Mouse (Mus musculus) myocyte (in vitro differentiated cells): Measurements from ENCODE around the gene Srp14. TPM values are rescaled to one million over a fixed set of nuclear protein-coding genes. Genes with fewer than 3 reads are reported as not detected.

ENCODE experiments used
- H3K27me3 ChIP-seq: one replicate; pipeline ENCODE4 v1.6.1; 2011; ENCODE audit not compliant: control insufficient read depth, insufficient read depth, insufficient read length
- H3K36me3 ChIP-seq: one replicate; pipeline ENCODE4 v1.6.1; 2011; ENCODE audit not compliant: control insufficient read depth, insufficient read depth
- H3K4me2 ChIP-seq: one replicate; pipeline ENCODE4 v1.6.1; 2011; ENCODE audit warnings: low read depth, control low read depth
- H3K4me3 ChIP-seq: one replicate; pipeline ENCODE4 v1.5.1; 2011; ENCODE audit warnings: mild to moderate bottlenecking, control low read depth, moderate library complexity
- H3K79me2 ChIP-seq: one replicate; pipeline ENCODE4 v1.6.1; 2011; ENCODE audit not compliant: control insufficient read depth, insufficient read depth
- H3ac ChIP-seq: one replicate; pipeline ENCODE4 v1.6.1; 2011; ENCODE audit not compliant: control insufficient read depth, insufficient read length
- CEBPB ChIP-seq: IDR thresholded peaks from 2 replicates; pipeline ENCODE4 v1.6.1; 2011; ENCODE audit warnings: mild to moderate bottlenecking, moderate library complexity; ENCODE audit not compliant: poor library complexity, insufficient read depth, severe bottlenecking
- E2F4 ChIP-seq: IDR thresholded peaks from one replicate; pipeline ENCODE4 v1.6.1; 2011; ENCODE audit warnings: mild to moderate bottlenecking, control low read depth, moderate library complexity; ENCODE audit not compliant: insufficient read depth
- MAX ChIP-seq: IDR thresholded peaks from one replicate; pipeline ENCODE4 v1.6.1; 2011; ENCODE audit warnings: low read depth, mild to moderate bottlenecking, control low read depth
- MYOD1 ChIP-seq, 3 experiments: IDR thresholded peaks; one replicate each; pipeline ENCODE4 v1.6.1; 2011; ENCODE audit warnings: control low read depth in 2 of 3, low read depth in 2 of 3, mild to moderate bottlenecking in 2 of 3, moderate library complexity in 1 of 3; ENCODE audit not compliant: insufficient read length in 2 of 3, control insufficient read depth in 1 of 3
- MYOG ChIP-seq, 3 experiments: IDR thresholded peaks; one replicate each; pipeline ENCODE4 v1.6.1; 2011; ENCODE audit warnings: control low read depth in 2 of 3, low read depth in 2 of 3, mild to moderate bottlenecking in 2 of 3; ENCODE audit not compliant: insufficient read length in 2 of 3, control insufficient read depth in 1 of 3, insufficient read depth in 1 of 3
- POLR2A ChIP-seq: IDR thresholded peaks from one replicate; pipeline ENCODE4 v1.6.1; 2011; ENCODE audit warnings: low read depth, mild to moderate bottlenecking, control low read depth, moderate library complexity; ENCODE audit not compliant: insufficient read length
- POLR2AphosphoS2 ChIP-seq: IDR thresholded peaks from one replicate; pipeline ENCODE4 v1.6.1; 2011; ENCODE audit warnings: low read depth, control low read depth; ENCODE audit not compliant: insufficient read length
- REST ChIP-seq: IDR thresholded peaks from one replicate; pipeline ENCODE4 v1.6.1; 2011; ENCODE audit warnings: mild to moderate bottlenecking, control low read depth, moderate library complexity; ENCODE audit not compliant: insufficient read depth, insufficient read length
- SRF ChIP-seq: IDR thresholded peaks from one replicate; pipeline ENCODE4 v1.6.1; 2011; ENCODE audit warnings: low read depth; ENCODE audit not compliant: control insufficient read depth, insufficient read length
- TCF12 ChIP-seq: IDR thresholded peaks from one replicate; pipeline ENCODE4 v1.6.1; 2011; ENCODE audit warnings: mild to moderate bottlenecking, control low read depth; ENCODE audit not compliant: poor library complexity, insufficient read depth, severe bottlenecking
- TCF3 ChIP-seq: IDR thresholded peaks from one replicate; pipeline ENCODE4 v1.6.1; 2011; ENCODE audit warnings: low read depth, control low read depth; ENCODE audit not compliant: insufficient read length
- USF1 ChIP-seq: IDR thresholded peaks from one replicate; pipeline ENCODE4 v1.6.1; 2011; ENCODE audit warnings: low read depth, mild to moderate bottlenecking, control low read depth, moderate library complexity
- polyA plus RNA-seq: library from polyadenylated mRNA; unstranded; fragments of >200 nt; fragmentation: generic; extraction: Trizol; gene quantifications from one replicate; pipeline ENCODE4 v1.2.1, GENCODE M21; 2012; ENCODE audit warnings: missing spikeins

Gene Srp14
- polyA plus RNA-seq, 1 experiment, result 311 TPM

DNA sequence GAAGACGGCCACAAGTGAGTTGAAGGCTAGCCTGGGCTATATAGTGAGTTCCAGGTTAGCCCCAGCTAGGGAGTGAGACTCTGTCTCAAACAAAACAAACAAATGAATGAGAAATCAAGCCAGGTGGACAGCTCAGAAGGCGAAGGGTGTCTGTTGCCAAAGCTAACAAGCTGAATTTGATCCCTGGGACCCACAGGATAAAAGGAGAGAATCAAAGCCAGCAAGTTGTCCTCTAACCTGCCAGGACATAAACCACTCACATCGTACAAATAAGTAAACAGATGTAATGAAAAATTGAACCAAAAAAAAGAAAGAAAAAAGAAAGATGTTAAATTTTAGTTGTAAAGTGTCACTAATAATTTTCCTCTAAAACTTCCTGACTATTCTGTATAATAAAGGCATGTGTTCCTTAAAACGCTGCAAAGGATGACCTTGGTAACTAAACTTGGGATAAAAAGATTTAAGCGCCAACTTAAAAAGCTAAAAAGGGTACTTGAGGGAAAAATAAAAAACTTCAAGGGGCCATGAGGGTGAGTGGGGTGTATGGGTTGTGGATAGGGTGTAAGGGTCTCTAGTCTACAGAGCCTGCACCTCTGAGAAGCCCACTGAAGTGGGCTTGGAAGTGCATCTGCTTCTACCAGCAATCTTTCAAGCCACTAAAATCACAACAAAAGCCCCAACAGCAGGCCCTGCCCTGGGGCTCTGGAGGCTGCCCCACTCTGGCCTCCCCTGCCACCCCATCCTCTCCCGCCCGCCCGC, 30.4 kb upstream of the Srp14 start:
- Histone ChIP-seq H3K4me3 (no peak overlapping the region), H3K27me3 (no peaks in the 10 kb centered on the region), H3K79me2 (no peaks in the 10 kb centered on the region), H3K4me2 (peak overlapping the region; percentile 49), H3ac (no peak overlapping the region), H3K36me3 (no peaks in the 10 kb centered on the region)
- TF ChIP-seq TCF3, result no peak
- no peak for TF ChIP-seq POLR2A
- no peak for TF ChIP-seq MAX
- no peak for TF ChIP-seq E2F4
- TF ChIP-seq SRF, result no peak
- no peak for TF ChIP-seq REST
- no peak for TF ChIP-seq POLR2AphosphoS2
- no peak for TF ChIP-seq MYOG (IDR thresholded peaks at IDR 0.05; ENCODE audit: control insufficient read depth in 1 of 3, insufficient read depth in 1 of 3, insufficient read length in 2 of 3, low read depth in 2 of 3)
- TF ChIP-seq TCF12, result no peak
- no peak for TF ChIP-seq CEBPB
- no peak for TF ChIP-seq MYOD1 (IDR thresholded peaks at IDR 0.05; ENCODE audit: control insufficient read depth in 1 of 3, insufficient read length in 2 of 3, low read depth in 2 of 3)
- no peak for TF ChIP-seq USF1

- H3K27me3 ChIP-seq, result no peaks in the 10 kb centered on the region
- TF ChIP-seq USF1 (no peak), POLR2AphosphoS2 (no peak), E2F4 (no peak), MYOG (IDR thresholded peaks at IDR 0.05; ENCODE audit: control insufficient read depth in 1 of 3, insufficient read depth in 1 of 3, insufficient read length in 2 of 3, low read depth in 2 of 3) (no peak), POLR2A (no peak), REST (no peak), MAX (no peak), TCF3 (no peak), CEBPB (no peak), SRF (no peak), TCF12 (no peak), MYOD1 (IDR thresholded peaks at IDR 0.05; ENCODE audit: control insufficient read depth in 1 of 3, insufficient read length in 2 of 3, low read depth in 2 of 3) (no peak)
Observed at GRCm38 (mm10) chr2:118507126-118507525, 27.6 kb upstream of the Srp14 start.

GRCm38 (mm10) chr2:118500191-118500590, 20.7 kb upstream of the Srp14 start:
- Histone ChIP-seq H3K36me3 (no peaks in the 10 kb centered on the region), H3K27me3 (no peaks in the 10 kb centered on the region), H3ac (no peak overlapping the region), H3K79me2 (no peaks in the 10 kb centered on the region), H3K4me2 (no peak overlapping the region), H3K4me3 (no peak overlapping the region)
- TF ChIP-seq POLR2AphosphoS2 (no peak), MAX (no peak), MYOD1 (IDR thresholded peaks at IDR 0.05; ENCODE audit: control insufficient read depth in 1 of 3, insufficient read length in 2 of 3, low read depth in 2 of 3) (no peak), MYOG (IDR thresholded peaks at IDR 0.05; ENCODE audit: control insufficient read depth in 1 of 3, insufficient read depth in 1 of 3, insufficient read length in 2 of 3, low read depth in 2 of 3) (no peak), E2F4 (no peak), USF1 (no peak), POLR2A (no peak), SRF (no peak), TCF12 (no peak), TCF3 (no peak), REST (no peak), CEBPB (no peak)

More at GRCm38 (mm10) chr2:118507126-118507525, 27.6 kb upstream of the Srp14 start:
- Histone ChIP-seq H3K4me3 (no peak overlapping the region), H3ac (no peak overlapping the region), H3K79me2 (no peaks in the 10 kb centered on the region), H3K36me3 (no peaks in the 10 kb centered on the region), H3K4me2 (no peak overlapping the region)

DNA sequence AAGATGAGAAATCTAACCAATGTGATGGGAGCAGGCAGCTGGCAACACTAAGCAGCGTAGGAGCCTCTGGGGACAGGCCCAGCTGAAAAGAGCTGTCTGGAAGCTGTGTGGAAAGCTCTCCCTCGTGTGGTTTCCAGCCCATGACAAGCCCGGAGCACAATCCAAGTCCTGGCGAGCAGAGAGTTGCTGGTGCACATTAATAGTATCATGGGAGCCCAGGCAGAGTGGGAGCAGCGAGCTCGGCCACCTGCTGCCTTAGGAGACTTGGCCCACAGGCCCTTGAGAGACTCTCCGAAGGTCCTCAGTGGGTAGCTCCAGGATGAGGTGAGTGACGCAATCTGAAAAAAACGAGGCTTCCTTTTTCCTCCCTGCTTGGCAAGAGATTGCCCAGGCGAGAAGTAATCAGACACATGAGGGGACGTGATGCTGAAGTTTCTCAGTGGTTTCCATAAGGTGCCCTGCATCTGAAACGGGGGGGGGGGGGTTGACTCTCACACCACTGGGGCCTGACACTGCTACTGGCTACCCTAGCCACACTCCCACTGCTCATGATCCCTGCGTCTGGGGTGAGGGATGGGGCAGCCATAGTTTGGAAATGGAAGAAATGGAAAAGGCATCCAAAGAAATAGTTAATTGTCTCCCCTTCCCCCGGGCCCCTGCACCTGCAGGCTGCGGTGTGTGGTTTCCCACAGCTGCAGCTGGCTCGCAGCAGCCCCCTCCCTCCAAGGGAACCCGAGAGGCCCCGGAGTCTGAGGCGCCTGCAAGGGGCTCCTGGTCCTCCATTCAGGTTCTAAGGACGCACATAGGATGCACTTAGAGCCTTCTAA, 19.8 kb upstream of the Srp14 start:
- Histone ChIP-seq H3K27me3 (no peaks in the 10 kb centered on the region), H3K36me3 (no peaks in the 10 kb centered on the region), H3K4me2 (peak overlapping the region; percentile 24), H3K4me3 (no peak overlapping the region), H3ac (no peak overlapping the region), H3K79me2 (no peaks in the 10 kb centered on the region)
- TF ChIP-seq E2F4, result no peak
- TF ChIP-seq SRF, result no peak
- TF ChIP-seq REST, result no peak
- no peak for TF ChIP-seq TCF3
- TF ChIP-seq MYOD1 (IDR thresholded peaks at IDR 0.05; ENCODE audit: control insufficient read depth in 1 of 3, insufficient read length in 2 of 3, low read depth in 2 of 3), result peak in 2 of 3 experiments; percentile 6 to 14
- TF ChIP-seq TCF12, result no peak
- no peak for TF ChIP-seq MAX
- peak in 1 of 3 experiments; percentile 36 for TF ChIP-seq MYOG (IDR thresholded peaks at IDR 0.05; ENCODE audit: control insufficient read depth in 1 of 3, insufficient read depth in 1 of 3, insufficient read length in 2 of 3, low read depth in 2 of 3)
- TF ChIP-seq CEBPB, result 0 out of 2 replicates have a peak, but pooled peaks have one; percentile 6
- no peak for TF ChIP-seq POLR2AphosphoS2
- no peak for TF ChIP-seq POLR2A
- no peak for TF ChIP-seq USF1
